Mouse (Mus musculus) gastrocnemius, postnatal 4 days (tissue): ENCODE results near the gene Ppp6r1. TPM values are rescaled to one million over a fixed set of nuclear protein-coding genes. Genes with fewer than 3 reads are reported as not detected.

ENCODE experiments used
- DNase-seq, 2 experiments: peaks; one replicate each; pipeline ENCODE4 v3.0.0; 2021 to 2022; ENCODE audit warnings: low spot score in 2 of 2, mixed read lengths in 2 of 2
- long read RNA-seq, 2 experiments: library from polyadenylated mRNA; stranded (forward); transcript quantifications; one replicate each; pipeline ENCODE4 v2.0.0; 2021
- total RNA-seq, 2 experiments: library from RNA; stranded (reverse); gene quantifications; 2 replicates each; pipeline ENCODE4 v1.2.3; 2021

Ppp6r1 gene
- 10 to 100 TPM; 72.0 to 76.5 TPM for total RNA-seq
- long read RNA-seq, experiment 1, transcript Ppp6r1-201 (24 exons, 3,862 nt), result major isoform, 55 of 87 reads
- long read RNA-seq, experiment 1, partial matches to known transcripts, result 15 of 87 reads
- long read RNA-seq, experiment 1, other reads (novel, unspliced or antisense), result 17 of 87 reads
- long read RNA-seq, experiment 2, transcript Ppp6r1-201 (24 exons, 3,862 nt), result major isoform, 66 of 117 reads
- long read RNA-seq, experiment 2, partial matches to known transcripts, result 16 of 117 reads
- long read RNA-seq, experiment 2, other reads (novel, unspliced or antisense), result 35 of 117 reads

GRCm38 (mm10) chr7:4658912-4659551, at the start of gene Ppp6r1:
Ppp6r1 (minus strand) TSS chr7:4659019.
- peak; percentile 90 to 96 for DNase-seq

- peak in 1 of 2 experiments; percentile 44 for DNase-seq
Observed at GRCm38 (mm10) chr7:4705098-4705497, 46.3 kb upstream of the Ppp6r1 start.

GRCm38 (mm10) chr7:4703195-4703594, 44.4 kb upstream of the Ppp6r1 start:
- DNase-seq, result no peak

- no peak for DNase-seq
Observed at GRCm38 (mm10) chr7:4702334-4702733, 43.5 kb upstream of the Ppp6r1 start.

GRCm38 (mm10) chr7:4693004-4693403, 34.2 kb upstream of the Ppp6r1 start:
- DNase-seq, result no peak

GRCm38 (mm10) chr7:4690951-4691653, 32.3 kb upstream of the Ppp6r1 start:
- DNase-seq, result no peak

GRCm38 (mm10) chr7:4690387-4690786, 31.6 kb upstream of the Ppp6r1 start, which contains the start of gene Brsk1:
Brsk1 (plus strand) TSS chr7:4690604.
- DNase-seq, result peak; percentile 65 to 78

GRCm38 (mm10) chr7:4684632-4685417, 26.0 kb upstream of the Ppp6r1 start, which contains the start of gene Hspbp1:
Hspbp1 (minus strand) TSS chr7:4685068.
- DNase-seq, result peak; percentile 69 to 84

- DNase-seq, result no peak
Observed at GRCm38 (mm10) chr7:4684203-4684602, 25.4 kb upstream of the Ppp6r1 start.

- no peak for DNase-seq
Observed at GRCm38 (mm10) chr7:4683307-4683706, 24.5 kb upstream of the Ppp6r1 start.

GRCm38 (mm10) chr7:4675200-4675599, 16.4 kb upstream of the Ppp6r1 start:
- no peak for DNase-seq

GRCm38 (mm10) chr7:4674114-4674731, 15.4 kb upstream of the Ppp6r1 start:
- no peak for DNase-seq

- DNase-seq, result no peak
Observed at GRCm38 (mm10) chr7:4671956-4672355, 13.1 kb upstream of the Ppp6r1 start.

GRCm38 (mm10) chr7:4670655-4671255, 11.9 kb upstream of the Ppp6r1 start:
- no peak for DNase-seq

GRCm38 (mm10) chr7:4669156-4669555, 10.3 kb upstream of the Ppp6r1 start:
- no peak for DNase-seq

GRCm38 (mm10) chr7:4668506-4668905, 9.7 kb upstream of the Ppp6r1 start:
- no peak for DNase-seq

- no peak for DNase-seq
Observed at GRCm38 (mm10) chr7:4666871-4667270, 8.1 kb upstream of the Ppp6r1 start.

GRCm38 (mm10) chr7:4663742-4664141, 4.9 kb upstream of the Ppp6r1 start:
- no peak for DNase-seq

- DNase-seq, result no peak
Observed at GRCm38 (mm10) chr7:4663179-4663578, 4.4 kb upstream of the Ppp6r1 start.

- DNase-seq, result no peak
Observed at GRCm38 (mm10) chr7:4659911-4660443, 1.2 kb upstream of the Ppp6r1 start.
